Mouse (Mus musculus): ENCODE measurements around the gene Bcr.

DNA sequence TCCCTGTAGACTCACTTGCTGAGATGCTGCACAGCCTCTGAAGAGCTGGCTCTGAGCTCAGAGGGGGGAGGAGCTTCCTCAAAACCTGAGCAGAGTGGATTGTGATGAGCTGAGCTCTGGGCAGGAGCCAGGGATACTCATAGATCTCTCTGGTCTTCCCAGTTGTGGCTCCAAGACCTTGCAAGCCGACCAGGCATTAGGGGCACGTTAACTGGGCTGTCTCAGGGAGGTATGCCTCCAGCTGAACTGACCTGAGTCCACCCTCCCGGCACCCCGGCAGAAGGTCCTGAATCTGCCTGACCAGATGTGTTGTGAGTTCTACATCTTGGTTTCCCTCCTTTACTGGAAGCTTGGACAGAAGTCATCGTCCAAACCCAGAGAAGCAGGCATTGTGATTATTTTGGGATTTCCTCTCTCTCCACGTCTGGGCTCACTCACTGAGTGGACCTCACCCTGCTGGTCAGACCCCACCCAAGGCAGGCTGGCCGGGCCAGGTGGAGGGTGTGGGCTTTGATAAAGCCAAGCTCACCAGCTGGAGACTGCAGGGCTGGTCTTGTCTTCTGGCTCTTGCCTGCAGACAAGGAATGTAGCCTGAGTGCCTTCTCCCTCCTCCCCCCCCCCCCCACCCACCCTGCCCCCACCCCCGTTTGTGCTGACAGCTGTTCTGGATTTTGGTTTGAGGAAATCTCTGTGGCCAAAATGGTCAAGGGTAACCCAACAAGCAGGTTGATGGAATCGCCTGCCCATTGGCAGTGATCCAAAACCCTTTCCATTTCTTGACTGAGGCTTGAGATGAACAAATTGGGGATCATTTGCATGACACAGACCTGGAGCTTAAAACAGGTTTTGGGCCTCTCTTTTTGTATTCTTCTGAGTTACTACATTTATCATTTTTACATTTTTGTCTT is 44.1 kb downstream of the Bcr start:
- TF ChIP-seq CTCF (IDR thresholded peaks at IDR 0.05; ENCODE audit: low read depth, low read length) (no peak), POLR2AphosphoS5 (IDR thresholded peaks at IDR 0.05; ENCODE audit: insufficient replicate concordance, low read depth, low read length) (no peak), GATA1 (IDR thresholded peaks at IDR 0.05; ENCODE audit: borderline replicate concordance, low read length) (no peak), TAL1 (conservative IDR thresholded peaks at IDR 0.05; ENCODE audit: low read depth, low read length) (no peak)

Measured in G1E (cell line).